Mouse (Mus musculus): ENCODE results near the gene Nipsnap2.

- TF ChIP-seq CTCF (IDR thresholded peaks at IDR 0.05; ENCODE audit: extremely low read depth, insufficient read length, insufficient replicate concordance, low read depth, low read length), result no peak
- no peak for TF ChIP-seq POLR2A (IDR thresholded peaks at IDR 0.05; ENCODE audit: low read depth, low read length)
Observed at GRCm38 (mm10) chr5:129774661-129775060, 49.8 kb downstream of the Nipsnap2 start.

Measured in small intestine, adult 2 months (tissue).